Mouse (Mus musculus): ENCODE results near the gene Banf1. TPM values are rescaled to one million over a fixed set of nuclear protein-coding genes. Genes with fewer than 3 reads are reported as not detected.
A peak's percentile ranks its signal among the peaks of the same experiment; 100 is the strongest.

Gene Banf1
- polyA plus RNA-seq, 1 experiment from 2014 or later: 570 TPM

- no peak overlapping the region for H3K4me3 ChIP-seq
- peaks cover 18% of the 10 kb centered on the region for H3K4me1 ChIP-seq
- no peaks in the 10 kb centered on the region for H3K27me3 ChIP-seq (replicated peaks; ENCODE audit: low read depth, poor library complexity, severe bottlenecking)
- no peaks in the 10 kb centered on the region for H3K36me3 ChIP-seq (replicated peaks)
- no peaks in the 10 kb centered on the region for H3K9me3 ChIP-seq
- no peak overlapping the region for H3K27ac ChIP-seq (replicated peaks)
- 57% methylated on average over 10 of the region's 10 CpGs for WGBS
- DNase-seq (ENCODE audit: low spot score): no peak
Measured at GRCm38 (mm10) chr19:5394168-5394567, 27.2 kb upstream of the Banf1 start.

- Histone ChIP-seq H3K9me3 (no peaks in the 10 kb centered on the region), H3K27ac (replicated peaks) (no peak overlapping the region), H3K36me3 (replicated peaks) (no peaks in the 10 kb centered on the region), H3K4me1 (peaks cover 19% of the 10 kb centered on the region), H3K27me3 (replicated peaks; ENCODE audit: low read depth, poor library complexity, severe bottlenecking) (no peaks in the 10 kb centered on the region), H3K4me3 (no peak overlapping the region)
- WGBS: 77% methylated on average over 4 of the region's 4 CpGs
- DNase-seq (ENCODE audit: low spot score): no peak
Measured at GRCm38 (mm10) chr19:5392892-5393291, 25.9 kb upstream of the Banf1 start.

GRCm38 (mm10) chr19:5390416-5390815 lies 23.4 kb upstream of the Banf1 start:
- Histone ChIP-seq H3K36me3 (replicated peaks) (peaks cover 14% of the 10 kb centered on the region), H3K4me3 (peak overlapping the region; percentile 100), H3K9me3 (no peaks in the 10 kb centered on the region), H3K4me1 (peaks cover 35% of the 10 kb centered on the region), H3K27me3 (replicated peaks; ENCODE audit: low read depth, poor library complexity, severe bottlenecking) (no peaks in the 10 kb centered on the region), H3K27ac (replicated peaks) (no peak overlapping the region; the same call in 1 of the 2 replicates)
- no peak for DNase-seq (ENCODE audit: low spot score)
- 88% methylated on average over 8 of the region's 8 CpGs for WGBS

GRCm38 (mm10) chr19:5389647-5390046 lies 22.7 kb upstream of the Banf1 start:
- Histone ChIP-seq H3K4me3 (peak overlapping the region; percentile 100), H3K4me1 (peaks cover 35% of the 10 kb centered on the region), H3K27ac (replicated peaks) (peak overlapping the region; percentile 93), H3K36me3 (replicated peaks) (peaks cover 22% of the 10 kb centered on the region), H3K27me3 (replicated peaks; ENCODE audit: low read depth, poor library complexity, severe bottlenecking) (no peaks in the 10 kb centered on the region), H3K9me3 (no peaks in the 10 kb centered on the region)
- peak; percentile 40 for DNase-seq (ENCODE audit: low spot score)
- WGBS: 46% methylated on average over 12 of the region's 12 CpGs

GRCm38 (mm10) chr19:5388588-5389242 lies 21.7 kb upstream of the Banf1 start, which contains the start of gene Sart1:
TSS of gene Sart1 (minus strand) at chr19:5388703.
- peak within 1 kb of the TSS; percentile 100 for H3K4me3 ChIP-seq
- H3K9me3 ChIP-seq: no peaks in the 10 kb centered on the region
- 2% methylated on average over 43 of the region's 43 CpGs for WGBS
- peak; percentile 96 for DNase-seq (ENCODE audit: low spot score)
- H3K36me3 ChIP-seq (replicated peaks): peaks cover 32% of the 10 kb centered on the region
- peaks cover 35% of the 10 kb centered on the region for H3K4me1 ChIP-seq
- peak within 1 kb of the TSS; percentile 93 for H3K27ac ChIP-seq (replicated peaks)
- no peaks in the 10 kb centered on the region for H3K27me3 ChIP-seq (replicated peaks; ENCODE audit: low read depth, poor library complexity, severe bottlenecking)

GRCm38 (mm10) chr19:5388011-5388441 lies 21.1 kb upstream of the Banf1 start:
- under 1% methylated on average over 43 of the region's 43 CpGs for WGBS
- peak overlapping the region; percentile 93 for H3K27ac ChIP-seq (replicated peaks)
- no peaks in the 10 kb centered on the region for H3K27me3 ChIP-seq (replicated peaks; ENCODE audit: low read depth, poor library complexity, severe bottlenecking)
- H3K9me3 ChIP-seq: no peaks in the 10 kb centered on the region
- peaks cover 35% of the 10 kb centered on the region for H3K4me1 ChIP-seq
- H3K36me3 ChIP-seq (replicated peaks): peaks cover 38% of the 10 kb centered on the region
- peak; percentile 66 for DNase-seq (ENCODE audit: low spot score)
- H3K4me3 ChIP-seq: peak overlapping the region; percentile 100

GRCm38 (mm10) chr19:5384715-5385114 lies 17.7 kb upstream of the Banf1 start:
- H3K27me3 ChIP-seq (replicated peaks; ENCODE audit: low read depth, poor library complexity, severe bottlenecking): no peaks in the 10 kb centered on the region
- peaks cover 72% of the 10 kb centered on the region for H3K36me3 ChIP-seq (replicated peaks)
- no peak overlapping the region for H3K4me3 ChIP-seq
- DNase-seq (ENCODE audit: low spot score): no peak
- no peaks in the 10 kb centered on the region for H3K9me3 ChIP-seq
- no peak overlapping the region for H3K27ac ChIP-seq (replicated peaks)
- peaks cover 23% of the 10 kb centered on the region for H3K4me1 ChIP-seq
- WGBS: 94% methylated on average over 8 of the region's 8 CpGs

- H3K36me3 ChIP-seq (replicated peaks): peaks cover 85% of the 10 kb centered on the region
- H3K4me1 ChIP-seq: peaks cover 16% of the 10 kb centered on the region
- 92% methylated on average over 12 of the region's 12 CpGs for WGBS
- no peak overlapping the region for H3K27ac ChIP-seq (replicated peaks)
- H3K9me3 ChIP-seq: no peaks in the 10 kb centered on the region
- no peak for DNase-seq (ENCODE audit: low spot score)
- H3K27me3 ChIP-seq (replicated peaks; ENCODE audit: low read depth, poor library complexity, severe bottlenecking): no peaks in the 10 kb centered on the region
- H3K4me3 ChIP-seq: no peak overlapping the region
Measured at GRCm38 (mm10) chr19:5383326-5383725, 16.4 kb upstream of the Banf1 start.

GRCm38 (mm10) chr19:5377446-5377845 lies 10.5 kb upstream of the Banf1 start:
- peaks cover 96% of the 10 kb centered on the region for H3K36me3 ChIP-seq (replicated peaks)
- WGBS: 93% methylated on average over 1 of the region's 1 CpGs
- H3K4me3 ChIP-seq: no peak overlapping the region
- H3K27ac ChIP-seq (replicated peaks): no peak overlapping the region
- no peaks in the 10 kb centered on the region for H3K9me3 ChIP-seq
- H3K27me3 ChIP-seq (replicated peaks; ENCODE audit: low read depth, poor library complexity, severe bottlenecking): no peaks in the 10 kb centered on the region
- no peak for DNase-seq (ENCODE audit: low spot score)
- no peaks in the 10 kb centered on the region for H3K4me1 ChIP-seq

- peaks cover 96% of the 10 kb centered on the region for H3K36me3 ChIP-seq (replicated peaks)
- no peaks in the 10 kb centered on the region for H3K9me3 ChIP-seq
- 0 out of 2 replicates have a peak overlapping the region, but pooled peaks have one; percentile 8 for H3K4me3 ChIP-seq
- no peaks in the 10 kb centered on the region for H3K27me3 ChIP-seq (replicated peaks; ENCODE audit: low read depth, poor library complexity, severe bottlenecking)
- H3K4me1 ChIP-seq: no peaks in the 10 kb centered on the region
- DNase-seq (ENCODE audit: low spot score): no peak
- 78% methylated on average over 4 of the region's 4 CpGs for whole genome bisulfite sequencing
- H3K27ac ChIP-seq (replicated peaks): no peak overlapping the region
Measured at GRCm38 (mm10) chr19:5374748-5375147, 7.8 kb upstream of the Banf1 start.

GRCm38 (mm10) chr19:5374177-5374576 lies 7.2 kb upstream of the Banf1 start:
- peaks cover 96% of the 10 kb centered on the region for H3K36me3 ChIP-seq (replicated peaks)
- no peak overlapping the region for H3K4me3 ChIP-seq
- no peak for DNase-seq (ENCODE audit: low spot score)
- no peaks in the 10 kb centered on the region for H3K4me1 ChIP-seq
- H3K9me3 ChIP-seq: no peaks in the 10 kb centered on the region
- WGBS: 88% methylated on average over 4 of the region's 4 CpGs
- no peaks in the 10 kb centered on the region for H3K27me3 ChIP-seq (replicated peaks; ENCODE audit: low read depth, poor library complexity, severe bottlenecking)
- no peak overlapping the region for H3K27ac ChIP-seq (replicated peaks)

- DNase-seq (ENCODE audit: low spot score): no peak
- WGBS: 90% methylated on average over 7 of the region's 7 CpGs
- Histone ChIP-seq H3K4me1 (peaks cover 10% of the 10 kb centered on the region), H3K27ac (replicated peaks) (no peak overlapping the region), H3K9me3 (no peaks in the 10 kb centered on the region), H3K36me3 (replicated peaks) (peaks cover 96% of the 10 kb centered on the region), H3K4me3 (no peak overlapping the region), H3K27me3 (replicated peaks; ENCODE audit: low read depth, poor library complexity, severe bottlenecking) (no peaks in the 10 kb centered on the region)
Measured at GRCm38 (mm10) chr19:5372724-5373123, 5.8 kb upstream of the Banf1 start.

GRCm38 (mm10) chr19:5370932-5371331 lies 4.0 kb upstream of the Banf1 start:
- Histone ChIP-seq H3K4me3 (no peak overlapping the region), H3K27ac (replicated peaks) (no peak overlapping the region), H3K9me3 (no peaks in the 10 kb centered on the region), H3K36me3 (replicated peaks) (peaks cover 79% of the 10 kb centered on the region), H3K4me1 (peaks cover 14% of the 10 kb centered on the region), H3K27me3 (replicated peaks; ENCODE audit: low read depth, poor library complexity, severe bottlenecking) (no peaks in the 10 kb centered on the region)
- no peak for DNase-seq (ENCODE audit: low spot score)
- 91% methylated on average over 3 of the region's 3 CpGs for WGBS

Data from embryonic facial prominence, embryonic 10.5 days (tissue).